Mouse (Mus musculus): ENCODE measurements around the gene Caly. TPM values are rescaled to one million over a fixed set of nuclear protein-coding genes. Genes with fewer than 3 reads are reported as not detected.

Gene Caly
- polyA plus RNA-seq, 1 experiment from 2014 or later: 88.6 TPM

- H3K4me2 ChIP-seq (replicated peaks): no peak overlapping the region
- WGBS: 97% methylated on average over 9 of the region's 9 CpGs
- ATAC-seq: no peak
- 0 out of 2 replicates have a peak, but pooled peaks cover 5% of the 10 kb centered on the region for H3K27me3 ChIP-seq
- peaks cover 53% of the 10 kb centered on the region for H3K36me3 ChIP-seq
- H3K9me3 ChIP-seq: no peaks in the 10 kb centered on the region
- H3K9ac ChIP-seq (replicated peaks): no peak overlapping the region
- peaks cover 26% of the 10 kb centered on the region for H3K4me1 ChIP-seq (replicated peaks)
- no peak overlapping the region for H3K4me3 ChIP-seq (replicated peaks)
- H3K27ac ChIP-seq: no peak overlapping the region
Observed at GRCm38 (mm10) chr7:140033386-140033785, 49.0 kb downstream of the Caly start.

- 0 out of 2 replicates have a peak, but pooled peaks cover 2% of the 10 kb centered on the region for H3K27me3 ChIP-seq
- H3K9me3 ChIP-seq: no peaks in the 10 kb centered on the region
- ATAC-seq: no peak
- H3K27ac ChIP-seq: no peak overlapping the region
- H3K4me3 ChIP-seq (replicated peaks): no peak overlapping the region
- WGBS: 96% methylated on average over 10 of the region's 10 CpGs
- H3K4me1 ChIP-seq (replicated peaks): peaks cover 23% of the 10 kb centered on the region
- H3K36me3 ChIP-seq: peaks cover 60% of the 10 kb centered on the region
- H3K4me2 ChIP-seq (replicated peaks): no peak overlapping the region
- no peak overlapping the region for H3K9ac ChIP-seq (replicated peaks)
Observed at GRCm38 (mm10) chr7:140032366-140032765, 50.0 kb downstream of the Caly start.

DNA sequence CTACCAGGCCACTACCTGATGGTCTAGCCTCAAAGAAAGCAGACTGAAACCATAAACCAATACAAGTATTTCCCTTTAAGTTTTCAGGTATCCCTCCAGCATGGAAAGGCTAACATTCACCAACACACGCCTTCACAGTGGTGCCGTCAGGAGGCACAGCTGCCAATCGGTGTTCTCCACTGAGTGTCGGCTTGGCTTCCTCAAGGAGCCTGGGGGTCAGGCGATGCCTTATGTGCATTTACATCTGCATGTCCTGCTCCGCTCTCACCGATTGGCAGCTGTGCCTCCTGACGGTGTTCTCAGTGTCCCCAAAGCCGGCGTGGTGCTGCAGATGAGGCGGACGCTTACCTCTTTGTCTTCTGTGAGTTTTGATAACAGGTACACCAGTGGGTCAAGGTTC, 50.6 kb downstream of the Caly start:
- no peaks in the 10 kb centered on the region for H3K9me3 ChIP-seq
- H3K4me2 ChIP-seq (replicated peaks): no peak overlapping the region
- peaks cover 17% of the 10 kb centered on the region for H3K4me1 ChIP-seq (replicated peaks)
- 93% methylated on average over 12 of the region's 12 CpGs for WGBS
- no peaks in the 10 kb centered on the region for H3K27me3 ChIP-seq
- H3K36me3 ChIP-seq: peaks cover 60% of the 10 kb centered on the region
- H3K27ac ChIP-seq: no peak overlapping the region
- no peak for ATAC-seq
- no peak overlapping the region for H3K9ac ChIP-seq (replicated peaks)
- no peak overlapping the region for H3K4me3 ChIP-seq (replicated peaks)

Other genes starting within 250 kb of the Caly start
- 33.4 and 38.8 TPM in 2 replicates for gene Adgra1, start 248.4 kb downstream of the Caly start, polyA plus RNA-seq (2015; fragmentation: Nextera tagmentation; extraction: Ambion mirVana)
- 6.0 and 7.2 TPM in 2 replicates for gene Kndc1, start 187.9 kb downstream of the Caly start, polyA plus RNA-seq (2015; fragmentation: Nextera tagmentation; extraction: Ambion mirVana)
- not detected in 2 replicates for gene Utf1, start 138.8 kb downstream of the Caly start, polyA plus RNA-seq (2015; fragmentation: Nextera tagmentation; extraction: Ambion mirVana)
- 0.75 and 0.96 TPM in 2 replicates for gene 6430531B16Rik, start 103.8 kb downstream of the Caly start, polyA plus RNA-seq (2015; fragmentation: Nextera tagmentation; extraction: Ambion mirVana)
- 3.8 and 4.0 TPM in 2 replicates for gene Adam8, start 90.0 kb downstream of the Caly start, polyA plus RNA-seq (2015; fragmentation: Nextera tagmentation; extraction: Ambion mirVana)
- gene Zfp511, start 46.2 kb downstream of the Caly start, polyA plus RNA-seq (2015; fragmentation: Nextera tagmentation; extraction: Ambion mirVana): 49.6 and 50.7 TPM in 2 replicates
- 61.1 and 62.9 TPM in 2 replicates for gene Tubgcp2, start 45.9 kb downstream of the Caly start, polyA plus RNA-seq (2015; fragmentation: Nextera tagmentation; extraction: Ambion mirVana)
- gene Msx3, start 33.5 kb downstream of the Caly start, polyA plus RNA-seq (2015; fragmentation: Nextera tagmentation; extraction: Ambion mirVana): 3.6 and 4.4 TPM in 2 replicates
- 0.46 TPM in 1 of 2 replicates, not detected in the other for gene Prap1, start 10.8 kb upstream of the Caly start, polyA plus RNA-seq (2015; fragmentation: Nextera tagmentation; extraction: Ambion mirVana)
- 19.9 and 20.1 TPM in 2 replicates for gene Fuom, start 19.9 kb upstream of the Caly start, polyA plus RNA-seq (2015; fragmentation: Nextera tagmentation; extraction: Ambion mirVana)
- 7.2 and 7.6 TPM in 2 replicates for gene Paox, start 33.3 kb upstream of the Caly start, polyA plus RNA-seq (2015; fragmentation: Nextera tagmentation; extraction: Ambion mirVana)
- 132 and 133 TPM in 2 replicates for gene Echs1, start 33.9 kb upstream of the Caly start, polyA plus RNA-seq (2015; fragmentation: Nextera tagmentation; extraction: Ambion mirVana)
- gene Mtg1, start 55.0 kb upstream of the Caly start, polyA plus RNA-seq (2015; fragmentation: Nextera tagmentation; extraction: Ambion mirVana): 29.2 and 32.8 TPM in 2 replicates
- 7.8 and 8.1 TPM in 2 replicates for gene Sprn, start 72.3 kb upstream of the Caly start, polyA plus RNA-seq (2015; fragmentation: Nextera tagmentation; extraction: Ambion mirVana)
- not detected in 2 replicates for gene Olfr522, start 82.2 kb upstream of the Caly start, polyA plus RNA-seq (2015; fragmentation: Nextera tagmentation; extraction: Ambion mirVana)
- gene Olfr523, start 90.7 kb upstream of the Caly start, polyA plus RNA-seq (2015; fragmentation: Nextera tagmentation; extraction: Ambion mirVana): not detected in 2 replicates
- gene Olfr524, start 123.4 kb upstream of the Caly start, polyA plus RNA-seq (2015; fragmentation: Nextera tagmentation; extraction: Ambion mirVana): not detected in 2 replicates
- 0.05 TPM in 1 of 2 replicates, not detected in the other for gene Cd163l1, start 135.7 kb upstream of the Caly start, polyA plus RNA-seq (2015; fragmentation: Nextera tagmentation; extraction: Ambion mirVana)
- gene 5830411N06Rik, start 164.7 kb upstream of the Caly start, polyA plus RNA-seq (2015; fragmentation: Nextera tagmentation; extraction: Ambion mirVana): not detected in 2 replicates
- gene Olfr525, start 238.3 kb upstream of the Caly start, polyA plus RNA-seq (2015; fragmentation: Nextera tagmentation; extraction: Ambion mirVana): not detected in 2 replicates

Data from midbrain, embryonic 13.5 days (tissue).